Mouse (Mus musculus) limb, embryonic 11.5 days (tissue): ENCODE data around the gene Cdc42bpb. TPM values are rescaled to one million over a fixed set of nuclear protein-coding genes. Genes with fewer than 3 reads are reported as not detected.

Experiments used
- ATAC-seq: fragments of 200-750 bp; cut with Nextera tagmentation; 2 replicates; pipeline ENCODE4 v1.8.0; 2017; ENCODE audit warnings: low read depth; ENCODE audit not compliant: insufficient number of reproducible peaks, low FRiP score, low TSS enrichment
- DNase-seq: peaks from one replicate; pipeline ENCODE4 v3.0.0-alpha.2; 2015; ENCODE audit warnings: low spot score
- H3K27ac ChIP-seq: fragments of 300-500 bp; sonication (generic); replicated peaks from 2 replicates; pipeline ENCODE4 v1.5.1; 2014; ENCODE audit warnings: low read depth, mild to moderate bottlenecking, low read length
- H3K27me3 ChIP-seq: fragments of 300-500 bp; sonication (generic); 2 replicates; pipeline ENCODE4 v1.6.1; 2014; ENCODE audit warnings: mild to moderate bottlenecking, low read length, mixed read lengths; ENCODE audit not compliant: control insufficient read depth, insufficient read depth
- H3K36me3 ChIP-seq: fragments of 300-500 bp; sonication (generic); 2 replicates; pipeline ENCODE4 v1.6.1; 2014; ENCODE audit warnings: mild to moderate bottlenecking, low read length, moderate library complexity, mixed read lengths; ENCODE audit not compliant: control insufficient read depth, insufficient read depth
- H3K4me1 ChIP-seq: fragments of 300-500 bp; sonication (generic); 2 replicates; pipeline ENCODE4 v1.6.1; 2014; ENCODE audit warnings: low read length, mixed read lengths; ENCODE audit not compliant: control insufficient read depth, insufficient read depth
- H3K4me2 ChIP-seq: fragments of 300-500 bp; sonication (generic); 2 replicates; pipeline ENCODE4 v1.6.1; 2014; ENCODE audit warnings: low read depth, mild to moderate bottlenecking, moderate library complexity; ENCODE audit not compliant: severe bottlenecking
- H3K4me3 ChIP-seq: fragments of 300-500 bp; sonication (generic); 2 replicates; pipeline ENCODE4 v1.5.1; 2014; ENCODE audit warnings: low read depth, low read length
- H3K9ac ChIP-seq: fragments of 300-500 bp; sonication (generic); 2 replicates; pipeline ENCODE4 v1.6.1; 2014; ENCODE audit warnings: mild to moderate bottlenecking, low read length
- H3K9me3 ChIP-seq: fragments of 300-500 bp; sonication (generic); 2 replicates; pipeline ENCODE4 v1.6.1; 2016; ENCODE audit warnings: low read length; ENCODE audit not compliant: control insufficient read depth
- WGBS: fragments of 180-500 bp; shearing (Covaris S2); extraction: QIAGEN DNeasy Blood & Tissue Kit; methylation state at CpG from one replicate; pipeline ENCODE4 v1.1.7; 2014; 5-methylcytosine and 5-hydroxymethylcytosine counted together
- polyA plus RNA-seq: library from polyadenylated mRNA; unstranded; fragments of >200 nt; fragmentation: Nextera tagmentation; extraction: Ambion mirVana; gene quantifications from 2 replicates; pipeline ENCODE4 v1.2.1, GENCODE M21; 2014

Cdc42bpb gene
- polyA plus RNA-seq, 1 experiment from 2014 or later, result 30.4 TPM

- H3K4me2 ChIP-seq, result peak within 1 kb of the TSS; percentile 25; the same call in 1 of the 2 replicates
- H3K4me1 ChIP-seq, result peaks cover 20% of the 10 kb centered on the region
- no peak within 1 kb of the TSS for H3K9ac ChIP-seq
- H3K9me3 ChIP-seq, result no peaks in the 10 kb centered on the region
- no peak for DNase-seq
- 34% methylated on average over 25 of the region's 25 CpGs for WGBS
- no peak within 1 kb of the TSS for H3K27ac ChIP-seq
- H3K36me3 ChIP-seq, result no peaks in the 10 kb centered on the region
- no peak within 1 kb of the TSS for H3K4me3 ChIP-seq
- no peak for ATAC-seq
- H3K27me3 ChIP-seq, result peaks cover 62% of the 10 kb centered on the region
Observed at GRCm38 (mm10) chr12:111270629-111271277, 106.8 kb downstream of the Cdc42bpb start, which contains the start of gene Amn. Gene Amn (plus strand): TSS chr12:111271095.

GRCm38 (mm10) chr12:111267673-111268325 is 109.7 kb downstream of the Cdc42bpb start:
- Histone ChIP-seq H3K27ac (no peak overlapping the region), H3K27me3 (peaks cover 32% of the 10 kb centered on the region)
- no peak for ATAC-seq

GRCm38 (mm10) chr12:111266592-111266991 is 110.9 kb downstream of the Cdc42bpb start:
- Histone ChIP-seq H3K36me3 (peaks cover 3% of the 10 kb centered on the region; the same call in 1 of the 2 replicates), H3K4me1 (peaks cover 6% of the 10 kb centered on the region; the same call in 1 of the 2 replicates), H3K27ac (no peak overlapping the region), H3K9ac (no peak overlapping the region), H3K4me2 (no peak overlapping the region), H3K27me3 (peaks cover 22% of the 10 kb centered on the region), H3K4me3 (no peak overlapping the region), H3K9me3 (no peaks in the 10 kb centered on the region)
- DNase-seq, result no peak
- ATAC-seq, result no peak
- 85% methylated on average over 12 of the region's 12 CpGs for WGBS

More at GRCm38 (mm10) chr12:111267673-111268325, 109.7 kb downstream of the Cdc42bpb start:
- H3K4me1 ChIP-seq, result peaks cover 6% of the 10 kb centered on the region; the same call in 1 of the 2 replicates
- no peaks in the 10 kb centered on the region for H3K9me3 ChIP-seq
- no peak overlapping the region for H3K9ac ChIP-seq
- DNase-seq, result no peak
- 77% methylated on average over 4 of the region's 4 CpGs for WGBS
- H3K4me3 ChIP-seq, result no peak overlapping the region
- peaks cover 3% of the 10 kb centered on the region; the same call in 1 of the 2 replicates for H3K36me3 ChIP-seq
- no peak overlapping the region for H3K4me2 ChIP-seq

GRCm38 (mm10) chr12:111265212-111265611 is 112.3 kb downstream of the Cdc42bpb start:
- Histone ChIP-seq H3K9me3 (no peaks in the 10 kb centered on the region), H3K36me3 (peaks cover 3% of the 10 kb centered on the region; the same call in 1 of the 2 replicates), H3K4me2 (no peak overlapping the region), H3K27me3 (peaks cover 8% of the 10 kb centered on the region), H3K4me1 (peaks cover 6% of the 10 kb centered on the region; the same call in 1 of the 2 replicates), H3K27ac (no peak overlapping the region), H3K4me3 (no peak overlapping the region), H3K9ac (no peak overlapping the region)
- WGBS, result 69% methylated on average over 5 of the region's 5 CpGs
- ATAC-seq (no peak), DNase-seq (no peak)

GRCm38 (mm10) chr12:111263650-111264049 is 113.9 kb downstream of the Cdc42bpb start:
- Histone ChIP-seq H3K9me3 (no peaks in the 10 kb centered on the region), H3K27ac (no peak overlapping the region), H3K4me3 (no peak overlapping the region), H3K4me2 (no peak overlapping the region), H3K4me1 (peaks cover 6% of the 10 kb centered on the region; the same call in 1 of the 2 replicates), H3K27me3 (no peaks in the 10 kb centered on the region), H3K9ac (no peak overlapping the region), H3K36me3 (peaks cover 3% of the 10 kb centered on the region; the same call in 1 of the 2 replicates)
- DNase-seq, result no peak
- no peak for ATAC-seq
- WGBS, result 97% methylated on average over 16 of the region's 16 CpGs

GRCm38 (mm10) chr12:111251227-111251626 is 126.3 kb downstream of the Cdc42bpb start:
- H3K27ac ChIP-seq, result no peak overlapping the region
- no peaks in the 10 kb centered on the region for H3K27me3 ChIP-seq
- no peaks in the 10 kb centered on the region for H3K9me3 ChIP-seq
- H3K4me1 ChIP-seq, result no peaks in the 10 kb centered on the region
- DNase-seq, result no peak
- H3K4me2 ChIP-seq, result no peak overlapping the region
- peaks cover 3% of the 10 kb centered on the region for H3K36me3 ChIP-seq
- no peak overlapping the region for H3K4me3 ChIP-seq
- no peak for ATAC-seq
- 75% methylated on average over 9 of the region's 9 CpGs for WGBS
- no peak overlapping the region for H3K9ac ChIP-seq

GRCm38 (mm10) chr12:111250116-111250515 is 127.4 kb downstream of the Cdc42bpb start:
- WGBS, result 86% methylated on average over 8 of the region's 8 CpGs
- H3K36me3 ChIP-seq, result no peaks in the 10 kb centered on the region; the same call in none of the 2 replicates

GRCm38 (mm10) chr12:111249095-111249494 is 128.4 kb downstream of the Cdc42bpb start:
- ATAC-seq (no peak), DNase-seq (no peak)
- Histone ChIP-seq H3K4me3 (no peak overlapping the region), H3K36me3 (no peaks in the 10 kb centered on the region; the same call in 1 of the 2 replicates), H3K27me3 (no peaks in the 10 kb centered on the region), H3K9me3 (no peaks in the 10 kb centered on the region), H3K4me2 (no peak overlapping the region), H3K27ac (no peak overlapping the region), H3K4me1 (no peaks in the 10 kb centered on the region), H3K9ac (no peak overlapping the region)
- 60% methylated on average over 3 of the region's 3 CpGs for WGBS

More at GRCm38 (mm10) chr12:111250116-111250515, 127.4 kb downstream of the Cdc42bpb start:
- no peak overlapping the region for H3K4me2 ChIP-seq
- H3K4me1 ChIP-seq, result no peaks in the 10 kb centered on the region
- no peak overlapping the region for H3K9ac ChIP-seq
- no peak overlapping the region for H3K27ac ChIP-seq
- no peak overlapping the region for H3K4me3 ChIP-seq
- H3K9me3 ChIP-seq, result no peaks in the 10 kb centered on the region
- no peak for ATAC-seq
- H3K27me3 ChIP-seq, result no peaks in the 10 kb centered on the region
- no peak for DNase-seq
